Mouse (Mus musculus): ENCODE data around the gene Lhx6. TPM values are rescaled to one million over a fixed set of nuclear protein-coding genes. Genes with fewer than 3 reads are reported as not detected.

Lhx6 gene
- polyA plus RNA-seq, 1 experiment: not detected

DNA sequence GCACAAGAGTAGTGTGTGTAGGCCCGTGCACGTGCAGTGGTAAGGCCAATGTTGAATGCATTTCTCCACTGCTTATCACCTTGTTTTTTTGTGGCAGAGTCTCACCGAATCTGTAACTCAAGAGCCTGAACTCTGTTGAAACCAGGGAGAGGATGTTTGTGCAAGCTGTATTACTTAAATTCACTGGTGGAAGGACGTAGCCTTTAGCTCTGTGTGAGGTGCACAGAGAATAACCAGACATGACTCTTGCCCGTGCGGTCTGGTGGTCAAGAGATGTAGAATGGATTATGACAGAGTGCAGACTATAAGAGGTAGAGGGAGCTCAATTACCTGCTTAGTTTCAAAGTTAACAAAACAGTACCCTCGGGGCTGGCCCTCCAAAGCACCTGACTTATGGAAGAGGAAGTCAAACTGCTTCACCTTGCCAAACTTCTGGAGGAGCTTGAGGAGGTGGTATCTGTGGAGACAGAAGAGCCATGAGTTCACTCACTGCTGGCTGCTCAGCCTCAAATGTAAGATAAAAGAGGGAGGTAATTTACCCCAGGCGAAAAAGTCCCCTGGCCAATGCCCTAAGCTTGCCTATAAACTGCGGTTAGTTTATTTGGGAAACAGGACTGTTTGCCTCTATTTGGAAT is 21.7 kb upstream of the Lhx6 start:
- no peak overlapping the region for H3K4me3 ChIP-seq (replicated peaks; ENCODE audit: control insufficient read depth, low read depth, low read length)
- TF ChIP-seq CTCF (IDR thresholded peaks at IDR 0.05; ENCODE audit: control insufficient read depth, insufficient read depth, low read length) (no peak), POLR2A (IDR thresholded peaks at IDR 0.05; ENCODE audit: borderline replicate concordance, control insufficient read depth, low read depth, low read length) (no peak)
- WGBS: 60% methylated on average over 9 of the region's 9 CpGs

DNA sequence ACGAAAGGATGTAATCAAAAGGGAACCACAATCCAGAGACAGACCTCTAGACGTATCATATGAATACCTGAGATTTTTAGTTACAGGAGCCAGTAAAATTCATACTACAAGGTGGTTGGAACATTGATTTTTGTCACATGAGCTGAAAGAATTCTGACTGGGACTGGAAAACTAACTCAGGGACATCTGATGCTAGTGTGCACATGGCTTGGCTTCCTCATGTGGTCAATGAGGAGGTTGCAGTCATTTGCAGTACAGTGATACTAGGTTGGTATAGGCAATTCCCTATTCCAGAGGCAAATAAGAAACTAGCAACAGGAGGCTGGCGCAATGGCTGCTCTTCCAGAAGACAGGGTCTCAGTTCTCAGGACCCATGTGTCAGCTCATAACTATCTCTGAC is 7.4 kb upstream of the Lhx6 start:
- no peak overlapping the region for H3K27ac ChIP-seq (ENCODE audit: control insufficient read depth, insufficient read depth, low read depth, low read length, poor library complexity)
- no peak overlapping the region for H3K4me3 ChIP-seq (replicated peaks; ENCODE audit: control insufficient read depth, low read depth, low read length)
- no peak for TF ChIP-seq CTCF (IDR thresholded peaks at IDR 0.05; ENCODE audit: control insufficient read depth, insufficient read depth, low read length)
- no peak for TF ChIP-seq POLR2A (IDR thresholded peaks at IDR 0.05; ENCODE audit: borderline replicate concordance, control insufficient read depth, low read depth, low read length)
- WGBS: 50% methylated on average over 3 of the region's 3 CpGs
- no peaks in the 10 kb centered on the region for H3K4me1 ChIP-seq (ENCODE audit: control insufficient read depth, insufficient read depth, low read length)

More for the DNA sequence above, 21.7 kb upstream of the Lhx6 start:
- Histone ChIP-seq H3K4me1 (ENCODE audit: control insufficient read depth, insufficient read depth, low read length) (peaks cover 2% of the 10 kb centered on the region), H3K27ac (ENCODE audit: control insufficient read depth, insufficient read depth, low read depth, low read length, poor library complexity) (peak overlapping the region; percentile 18; the same call in 1 of the 2 replicates)

DNA sequence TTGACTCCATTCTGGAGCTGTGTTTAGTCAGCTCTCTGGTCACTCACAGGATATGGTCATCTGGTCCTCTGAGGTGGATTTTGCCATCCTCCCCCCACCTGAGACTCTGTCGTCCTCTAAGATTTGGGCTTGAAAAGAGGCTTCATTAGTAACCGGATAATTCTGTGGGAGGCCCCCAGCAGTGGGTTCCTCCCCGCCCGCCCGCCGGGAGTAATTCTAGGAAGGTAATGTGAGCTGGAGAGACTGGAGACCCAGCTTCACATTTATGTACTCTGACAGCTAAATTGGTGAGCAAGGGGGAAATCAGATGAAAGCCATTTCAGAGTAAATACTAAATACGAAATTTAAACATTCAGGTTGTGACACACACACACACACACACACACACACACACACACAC is 3.4 kb upstream of the Lhx6 start:
- 14% methylated on average over 7 of the region's 7 CpGs for WGBS
- TF ChIP-seq POLR2A (IDR thresholded peaks at IDR 0.05; ENCODE audit: borderline replicate concordance, control insufficient read depth, low read depth, low read length) (no peak), CTCF (IDR thresholded peaks at IDR 0.05; ENCODE audit: control insufficient read depth, insufficient read depth, low read length) (no peak)
- no peak overlapping the region for H3K4me3 ChIP-seq (replicated peaks; ENCODE audit: control insufficient read depth, low read depth, low read length)

DNA sequence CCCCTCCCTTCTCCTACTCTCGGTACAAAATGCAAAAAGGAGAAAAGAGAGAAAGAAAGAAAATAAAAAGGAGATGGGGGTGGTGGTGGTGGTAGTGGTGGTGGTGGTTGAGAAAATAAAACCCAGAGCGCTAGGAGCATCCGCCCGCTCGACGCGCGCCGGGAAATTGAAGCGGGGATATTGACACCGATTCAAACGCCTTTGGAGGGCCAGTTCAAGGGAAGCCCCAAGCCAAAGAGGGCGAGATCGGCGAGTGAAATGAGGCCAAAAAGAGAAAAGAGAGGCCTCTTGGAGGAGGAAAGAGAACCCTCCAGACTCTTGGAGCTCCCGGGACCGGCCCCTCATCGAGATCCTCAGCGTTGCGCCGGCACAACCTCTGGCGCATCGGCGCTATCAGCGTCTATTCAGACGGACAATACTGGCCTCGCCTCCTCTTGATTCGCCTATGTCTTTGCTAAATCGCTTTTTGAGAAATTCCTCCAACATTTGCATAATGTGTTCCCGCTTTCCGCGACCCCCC is 712 bp downstream of the Lhx6 start:
- Histone ChIP-seq H3K4me1 (ENCODE audit: control insufficient read depth, insufficient read depth, low read length) (no peaks in the 10 kb centered on the region), H3K27ac (ENCODE audit: control insufficient read depth, insufficient read depth, low read depth, low read length, poor library complexity) (no peak overlapping the region), H3K4me3 (replicated peaks; ENCODE audit: control insufficient read depth, low read depth, low read length) (no peak overlapping the region)
- TF ChIP-seq POLR2A (IDR thresholded peaks at IDR 0.05; ENCODE audit: borderline replicate concordance, control insufficient read depth, low read depth, low read length) (no peak), CTCF (IDR thresholded peaks at IDR 0.05; ENCODE audit: control insufficient read depth, insufficient read depth, low read length) (no peak)
- 1% methylated on average over 32 of the region's 32 CpGs for WGBS

More for the DNA sequence above, 3.4 kb upstream of the Lhx6 start:
- H3K27ac ChIP-seq (ENCODE audit: control insufficient read depth, insufficient read depth, low read depth, low read length, poor library complexity): no peak overlapping the region
- no peaks in the 10 kb centered on the region for H3K4me1 ChIP-seq (ENCODE audit: control insufficient read depth, insufficient read depth, low read length)

DNA sequence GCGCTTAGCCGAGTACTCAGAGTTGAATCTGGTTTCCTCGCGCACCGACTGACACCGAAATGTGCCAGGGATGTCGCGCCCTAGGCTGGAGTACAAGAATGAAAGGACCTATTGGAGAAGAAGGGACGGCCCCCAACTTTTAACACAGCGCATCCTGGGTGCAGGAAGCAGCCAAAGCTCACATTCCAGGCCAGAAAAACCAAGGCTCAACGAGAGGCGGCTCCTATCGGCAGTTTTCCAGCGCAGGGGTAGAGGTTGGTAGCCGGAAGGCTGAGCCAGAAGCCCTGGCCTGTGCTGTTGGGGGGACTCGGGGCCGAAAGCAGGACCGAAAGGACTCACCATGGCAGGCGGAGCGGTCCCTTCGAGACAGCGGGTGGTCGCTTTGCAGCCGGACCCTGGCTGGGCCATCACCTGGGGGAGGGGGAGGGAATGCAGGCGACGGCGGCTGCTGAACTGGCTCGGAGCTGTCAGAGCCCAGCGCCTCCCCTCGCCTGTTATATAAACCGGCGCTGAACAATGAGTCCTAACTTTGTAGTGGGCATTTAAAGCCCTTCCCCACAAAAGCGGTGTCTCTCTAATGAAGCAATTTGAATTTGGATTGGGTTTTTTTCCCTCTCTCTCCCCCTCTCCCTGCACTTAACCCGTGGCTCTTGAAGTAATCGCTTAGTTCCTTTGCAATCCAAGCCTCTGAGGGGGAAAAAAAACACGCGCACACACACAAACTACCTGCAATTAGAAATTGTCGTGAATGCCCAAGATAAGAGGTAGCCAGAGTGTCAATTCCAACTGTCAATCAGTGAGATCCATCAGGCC is 1.4 kb downstream of the Lhx6 start:
- 3% methylated on average over 38 of the region's 38 CpGs for WGBS
- Histone ChIP-seq H3K27ac (ENCODE audit: control insufficient read depth, insufficient read depth, low read depth, low read length, poor library complexity) (no peak overlapping the region), H3K4me3 (replicated peaks; ENCODE audit: control insufficient read depth, low read depth, low read length) (no peak overlapping the region), H3K4me1 (ENCODE audit: control insufficient read depth, insufficient read depth, low read length) (no peaks in the 10 kb centered on the region)
- no peak for TF ChIP-seq CTCF (IDR thresholded peaks at IDR 0.05; ENCODE audit: control insufficient read depth, insufficient read depth, low read length)
- no peak for TF ChIP-seq POLR2A (IDR thresholded peaks at IDR 0.05; ENCODE audit: borderline replicate concordance, control insufficient read depth, low read depth, low read length)

DNA sequence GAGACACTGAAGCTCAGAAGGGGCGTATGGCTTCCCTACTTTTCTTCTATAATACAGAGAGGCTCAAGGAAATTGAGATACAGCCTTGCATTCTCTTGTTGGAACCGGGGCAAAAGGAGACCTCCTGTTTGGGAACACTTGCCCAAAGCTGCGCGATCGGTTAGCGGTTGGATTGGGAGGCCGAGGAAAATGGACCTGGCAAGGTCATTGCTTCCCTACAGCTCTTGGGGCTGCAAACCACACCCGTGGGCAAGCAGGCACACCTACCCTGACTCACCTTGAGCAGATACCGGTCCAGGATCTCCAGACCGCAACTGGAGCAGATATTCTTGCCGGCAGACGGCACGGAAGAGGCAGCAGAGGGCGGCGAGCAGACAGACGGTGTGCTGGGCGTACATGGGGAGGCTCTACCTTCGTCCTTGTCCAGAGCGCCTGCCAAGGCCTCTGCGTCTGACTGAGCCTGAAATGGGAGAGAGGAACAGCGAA is 2.1 kb downstream of the Lhx6 start:
- Histone ChIP-seq H3K4me3 (replicated peaks; ENCODE audit: control insufficient read depth, low read depth, low read length) (no peak overlapping the region), H3K27ac (ENCODE audit: control insufficient read depth, insufficient read depth, low read depth, low read length, poor library complexity) (no peak overlapping the region), H3K4me1 (ENCODE audit: control insufficient read depth, insufficient read depth, low read length) (no peaks in the 10 kb centered on the region)
- WGBS: 3% methylated on average over 21 of the region's 21 CpGs
- TF ChIP-seq CTCF (IDR thresholded peaks at IDR 0.05; ENCODE audit: control insufficient read depth, insufficient read depth, low read length) (no peak), POLR2A (IDR thresholded peaks at IDR 0.05; ENCODE audit: borderline replicate concordance, control insufficient read depth, low read depth, low read length) (no peak)

DNA sequence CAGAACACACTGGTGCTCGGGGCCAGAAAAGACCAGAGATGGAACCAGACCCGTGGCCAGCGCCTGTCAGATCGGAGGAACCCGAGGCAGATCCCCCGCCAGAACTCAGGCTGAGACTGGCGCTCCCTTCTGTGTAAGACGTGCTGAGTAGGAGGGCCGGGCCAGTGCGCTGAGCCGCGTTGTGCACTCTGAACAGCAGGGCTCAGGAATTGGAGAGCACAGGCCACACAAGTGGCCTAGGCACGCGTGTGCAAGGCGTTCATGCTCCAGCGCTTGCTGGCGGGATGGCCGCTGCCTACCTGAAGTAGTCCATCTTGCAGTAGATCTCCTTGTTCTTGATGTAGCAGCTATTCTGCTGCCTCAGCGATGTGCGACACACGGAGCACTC is 2.7 kb downstream of the Lhx6 start:
- Histone ChIP-seq H3K27ac (ENCODE audit: control insufficient read depth, insufficient read depth, low read depth, low read length, poor library complexity) (no peak overlapping the region), H3K4me1 (ENCODE audit: control insufficient read depth, insufficient read depth, low read length) (no peaks in the 10 kb centered on the region), H3K4me3 (replicated peaks; ENCODE audit: control insufficient read depth, low read depth, low read length) (no peak overlapping the region)
- WGBS: 2% methylated on average over 21 of the region's 21 CpGs
- no peak for TF ChIP-seq POLR2A (IDR thresholded peaks at IDR 0.05; ENCODE audit: borderline replicate concordance, control insufficient read depth, low read depth, low read length)
- no peak for TF ChIP-seq CTCF (IDR thresholded peaks at IDR 0.05; ENCODE audit: control insufficient read depth, insufficient read depth, low read length)

DNA sequence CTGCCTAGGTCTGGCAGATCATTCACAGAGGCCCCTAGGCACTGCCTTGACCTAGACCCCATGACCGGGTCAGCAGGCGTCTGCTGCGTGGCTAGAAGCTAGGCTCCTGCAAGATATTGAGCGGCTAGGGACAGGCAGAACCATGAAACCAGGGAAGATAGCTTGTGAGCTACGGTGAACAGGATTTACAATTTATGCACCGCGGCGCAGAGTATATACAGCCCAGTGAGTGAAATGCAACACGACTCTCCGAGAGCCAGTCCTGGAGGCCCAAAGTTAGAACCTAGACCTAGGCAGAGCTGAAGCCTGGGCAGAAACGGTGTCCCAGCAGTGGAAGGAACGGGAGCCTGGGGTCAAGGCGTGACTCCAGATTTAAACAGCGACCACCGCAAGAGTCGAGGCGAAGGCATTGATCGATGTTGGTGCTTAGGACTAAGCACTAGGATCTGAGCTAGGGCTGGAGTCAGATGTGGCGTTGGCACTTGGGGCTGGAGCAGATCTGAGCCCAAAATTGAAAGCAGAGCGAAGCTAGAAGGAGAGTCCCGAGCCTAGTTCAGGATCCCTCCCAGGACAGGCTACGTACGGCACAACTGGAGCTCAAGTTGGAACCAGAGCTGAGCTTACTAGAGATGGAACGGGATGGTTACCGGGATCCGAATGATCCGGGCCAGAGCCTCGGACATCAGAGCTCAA is 3.2 kb downstream of the Lhx6 start:
- WGBS: 7% methylated on average over 28 of the region's 28 CpGs
- Histone ChIP-seq H3K4me3 (replicated peaks; ENCODE audit: control insufficient read depth, low read depth, low read length) (no peak overlapping the region), H3K4me1 (ENCODE audit: control insufficient read depth, insufficient read depth, low read length) (no peaks in the 10 kb centered on the region), H3K27ac (ENCODE audit: control insufficient read depth, insufficient read depth, low read depth, low read length, poor library complexity) (no peak overlapping the region)
- no peak for TF ChIP-seq CTCF (IDR thresholded peaks at IDR 0.05; ENCODE audit: control insufficient read depth, insufficient read depth, low read length)
- no peak for TF ChIP-seq POLR2A (IDR thresholded peaks at IDR 0.05; ENCODE audit: borderline replicate concordance, control insufficient read depth, low read depth, low read length)

All from bone marrow, adult 2 months (tissue).